11 mouse cellular contexts compared by ENCODE assay signal in the genomic region with DNA sequence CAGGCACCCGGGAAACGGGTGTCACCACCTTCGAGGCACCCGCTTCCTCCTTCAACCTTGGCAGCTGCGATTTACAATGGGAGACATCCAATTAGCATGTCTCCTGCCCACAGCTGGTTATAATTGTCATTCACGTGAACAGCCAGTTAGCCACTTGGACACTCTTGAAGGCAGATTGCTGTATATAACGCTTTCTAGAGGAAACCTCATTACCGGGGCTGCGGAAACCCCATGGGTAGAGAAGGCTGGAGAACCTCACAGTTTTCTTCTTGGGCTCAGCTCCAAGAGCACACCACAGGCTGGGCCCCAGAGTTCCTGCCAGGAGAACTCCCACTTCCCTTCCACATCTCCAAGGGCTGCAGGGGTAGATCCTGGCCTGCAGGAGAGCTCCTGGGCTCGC.
DNase-seq lines count a peak whose midpoint lies in the region.
"Had no signal": no experiment of that assay in that cellular context is flagged by ENCODE, and none has a peak within 500 bp of the region (broad histone marks: within the 10 kb centered on the region; RNA-seq: fewer than 3 reads in every experiment).

No protein-coding gene starts in this region.

- intact Hi-C loops in heart, postnatal 10 days (cut with DNase I) = no loop called here
- intact Hi-C loops in left cerebral cortex, postnatal 36 days (cut with DNase I) = loop anchor here (10.0 kb wide), 1 partner anchor 141 kb away; no protein-coding TSS in a partner anchor

- peak; percentile 31 to 51 for DNase-seq in heart, postnatal 10 days
- no peak for DNase-seq in heart, adult 8-10 months (ENCODE audit: low spot score)
- peak; percentile 28 for DNase-seq in thymus, postnatal 4 days
- no peak for DNase-seq in thymus, postnatal 10 days (ENCODE audit: low spot score in 2 of 2)
- DNase-seq in left cerebral cortex, postnatal 36 days (ENCODE audit: low spot score in 2 of 2) = peak; percentile 47 to 60
- no peak for DNase-seq in gastrocnemius, postnatal 4 days (ENCODE audit: low spot score in 2 of 2)
- no peak for DNase-seq in gastrocnemius, postnatal 10 days
- DNase-seq in thymus, postnatal 25 days = no peak
- DNase-seq: adrenal gland, postnatal 36 days; kidney, postnatal 10 days; liver, postnatal 0 days had no signal

Comparison
In these comparisons a context has a peak if more than half of its experiments do, and no peak if none do; other contexts are left out.
1. DNase-seq: peak in heart, postnatal 10 days (2 of 2), thymus, postnatal 4 days (single experiment) and left cerebral cortex, postnatal 36 days (2 of 2); none in heart, adult 8-10 months (single experiment), thymus, postnatal 10 days (0 of 2), gastrocnemius, postnatal 4 days (0 of 2), gastrocnemius, postnatal 10 days (single experiment) and thymus, postnatal 25 days (single experiment).